Mouse (Mus musculus) brain, adult 2 months (tissue): ENCODE results near the gene Batf2.
"Not testable (repeated sequence)": the region's sequence is repeated elsewhere in the genome, so short reads cannot be mapped to it uniquely, and the experiment has no call there.

ENCODE experiments used
- DNase-seq: peaks from one replicate; pipeline ENCODE4 v3.0.0; 2011; ENCODE audit warnings: low read depth, low spot score

Batf2 gene

GRCm38 (mm10) chr19:6140678-6141393 lies at the start of gene Batf2:
TSS of gene Batf2 (plus strand) at chr19:6140983.
- peak; percentile 99 for DNase-seq

GRCm38 (mm10) chr19:6094119-6094518 lies 46.7 kb upstream of the Batf2 start, which contains the start of gene AC131692.1:
TSS of gene AC131692.1 (plus strand) at chr19:6094419.
- DNase-seq: no peak

GRCm38 (mm10) chr19:6097847-6098246 lies 42.9 kb upstream of the Batf2 start:
- no peak for DNase-seq

- no peak for DNase-seq
Observed at GRCm38 (mm10) chr19:6101186-6101585, 39.6 kb upstream of the Batf2 start.

- no peak for DNase-seq
Observed at GRCm38 (mm10) chr19:6102169-6102853, 38.5 kb upstream of the Batf2 start.

GRCm38 (mm10) chr19:6104476-6104875 lies 36.3 kb upstream of the Batf2 start:
- no peak for DNase-seq

- DNase-seq: no peak
Observed at GRCm38 (mm10) chr19:6105586-6105985, 35.2 kb upstream of the Batf2 start, which contains the start of gene Naaladl1. TSS of gene Naaladl1 (plus strand) at chr19:6105782.

- no peak for DNase-seq
Observed at GRCm38 (mm10) chr19:6113116-6113515, 27.7 kb upstream of the Batf2 start.

GRCm38 (mm10) chr19:6116113-6116850 lies 24.5 kb upstream of the Batf2 start:
- DNase-seq: peak; percentile 69

- DNase-seq: peak; percentile 43
Observed at GRCm38 (mm10) chr19:6117346-6117985, 23.3 kb upstream of the Batf2 start.

- DNase-seq: peak; percentile 98
Observed at GRCm38 (mm10) chr19:6117986-6118676, 22.7 kb upstream of the Batf2 start, which contains the start of gene Sac3d1. TSS of gene Sac3d1 (minus strand) at chr19:6118650.

- no peak for DNase-seq
Observed at GRCm38 (mm10) chr19:6118677-6119185, 22.1 kb upstream of the Batf2 start.

- no peak for DNase-seq
Observed at GRCm38 (mm10) chr19:6121761-6122160, 19.0 kb upstream of the Batf2 start.

- DNase-seq: peak; percentile 28
Observed at GRCm38 (mm10) chr19:6123330-6123729, 17.5 kb upstream of the Batf2 start.

- no peak for DNase-seq
Observed at GRCm38 (mm10) chr19:6124898-6125297, 15.9 kb upstream of the Batf2 start.

- DNase-seq: peak; percentile 62
Observed at GRCm38 (mm10) chr19:6126289-6126688, 14.5 kb upstream of the Batf2 start.

- DNase-seq: no peak
Observed at GRCm38 (mm10) chr19:6126789-6127580, 13.8 kb upstream of the Batf2 start.

GRCm38 (mm10) chr19:6127760-6128341 lies 12.9 kb upstream of the Batf2 start, which contains the start of gene Snx15:
TSS of gene Snx15 (minus strand) at chr19:6128304.
- peak; percentile 99 for DNase-seq

- DNase-seq: not testable (repeated sequence)
Observed at GRCm38 (mm10) chr19:6130414-6131128, 10.2 kb upstream of the Batf2 start.
